In genomic region chr6:53819761-53820485, GRCm38 (mm10) we compare ENCODE assay signal across 8 mouse cellular contexts. TPM values are rescaled to one million over a fixed set of nuclear protein-coding genes. Genes with fewer than 3 reads are reported as not detected.
DNase-seq lines count a peak whose midpoint lies in the region; ATAC-seq and TF ChIP-seq lines count a peak whose summit lies in the region.

No protein-coding gene starts in this region.

- ATAC-seq in kidney, embryonic 14.5 days (ENCODE audit: low FRiP score, low TSS enrichment): no peak
- ATAC-seq in kidney, postnatal 0 days (replicated peaks; ENCODE audit: low FRiP score, low read depth): no peak
- ATAC-seq in stomach, embryonic 16.5 days (ENCODE audit: insufficient read depth, low FRiP score): 0 out of 2 replicates have a peak, but pooled peaks have one; percentile 2

- H3K4me2 ChIP-seq in kidney, embryonic 14.5 days (replicated peaks; ENCODE audit: low read depth, low read length): peak overlapping the region; percentile 85
- H3K4me2 ChIP-seq in kidney, postnatal 0 days (ENCODE audit: low read length): peak overlapping the region; percentile 67
- peak overlapping the region; percentile 90 for H3K4me2 ChIP-seq in stomach, embryonic 16.5 days (ENCODE audit: low read depth, low read length)

- peak overlapping the region; percentile 72 for H3K4me3 ChIP-seq in kidney, embryonic 14.5 days (ENCODE audit: low read length)
- peak overlapping the region; percentile 67 for H3K4me3 ChIP-seq in kidney, postnatal 0 days (replicated peaks; ENCODE audit: low read depth, low read length)
- H3K4me3 ChIP-seq in stomach, embryonic 16.5 days (replicated peaks; ENCODE audit: low read length): peak overlapping the region; percentile 61

- peak overlapping the region; percentile 95 for H3K9ac ChIP-seq in kidney, embryonic 14.5 days (ENCODE audit: low read depth, low read length)
- peak overlapping the region; percentile 89 for H3K9ac ChIP-seq in kidney, postnatal 0 days (ENCODE audit: low read depth, low read length)
- H3K9ac ChIP-seq in stomach, embryonic 16.5 days (ENCODE audit: low read length): peak overlapping the region; percentile 77

- TF ChIP-seq CTCF in brain, embryonic 14.5 days (IDR thresholded peaks at IDR 0.05; ENCODE audit: borderline replicate concordance, extremely low read depth, insufficient read depth, insufficient read length): no peak
- no peak for TF ChIP-seq CTCF in kidney, postnatal 0 days (IDR thresholded peaks at IDR 0.05; ENCODE audit: low read depth)

- no peaks in the 10 kb centered on the region for H3K9me3 ChIP-seq in kidney, embryonic 14.5 days (ENCODE audit: control insufficient read depth, low read length)
- no peaks in the 10 kb centered on the region for H3K9me3 ChIP-seq in kidney, postnatal 0 days (replicated peaks; ENCODE audit: low read length)
- no peaks in the 10 kb centered on the region for H3K9me3 ChIP-seq in stomach, embryonic 16.5 days (replicated peaks; ENCODE audit: control insufficient read depth, low read length)

- H3K4me1 ChIP-seq in kidney, embryonic 14.5 days (ENCODE audit: control insufficient read depth, insufficient read depth, low read length): peaks cover 18% of the 10 kb centered on the region
- H3K4me1 ChIP-seq in kidney, postnatal 0 days (replicated peaks; ENCODE audit: insufficient read depth, low read length): peaks cover 20% of the 10 kb centered on the region; the same call in 1 of the 2 replicates
- peaks cover 23% of the 10 kb centered on the region for H3K4me1 ChIP-seq in stomach, embryonic 16.5 days (ENCODE audit: control insufficient read depth, insufficient read depth, low read length)

- H3K27ac ChIP-seq in kidney, embryonic 14.5 days (ENCODE audit: low read depth, low read length): peak overlapping the region; percentile 98
- peak overlapping the region; percentile 96 for H3K27ac ChIP-seq in kidney, postnatal 0 days
- H3K27ac ChIP-seq in stomach, embryonic 16.5 days (ENCODE audit: low read length): peak overlapping the region; percentile 94

- peaks cover 12% of the 10 kb centered on the region; the same call in 1 of the 2 replicates for H3K36me3 ChIP-seq in kidney, embryonic 14.5 days (ENCODE audit: control insufficient read depth, insufficient read depth, low read length)
- H3K36me3 ChIP-seq in kidney, postnatal 0 days (ENCODE audit: insufficient read depth, low read length): 0 out of 2 replicates have a peak, but pooled peaks cover 5% of the 10 kb centered on the region
- H3K36me3 ChIP-seq in stomach, embryonic 16.5 days (ENCODE audit: control insufficient read depth, insufficient read depth, low read length): no peaks in the 10 kb centered on the region

- DNase-seq in kidney, adult 9 months: no peak
- DNase-seq in brain, embryonic 14.5 days (ENCODE audit: low read depth): peak; percentile 61
- peak; percentile 59 for DNase-seq in forelimb bud, embryonic 11.5 days (ENCODE audit: low read depth, low spot score)
- DNase-seq in kidney, postnatal 0 days (ENCODE audit: low spot score): peak; percentile 40
- DNase-seq in lung, postnatal 36 days: peak; percentile 35
- no peak for DNase-seq in layer of hippocampus, adult 11-12 months (ENCODE audit: low spot score)

- under 1% methylated on average over 54 of the region's 64 CpGs for WGBS in kidney, embryonic 14.5 days
- WGBS in kidney, postnatal 0 days: under 1% methylated on average over 64 of the region's 64 CpGs
- WGBS in stomach, embryonic 16.5 days: under 1% methylated on average over 64 of the region's 64 CpGs

- TF ChIP-seq POLR2A in brain, embryonic 14.5 days (IDR thresholded peaks at IDR 0.05; ENCODE audit: borderline replicate concordance, extremely low read depth, insufficient read depth, insufficient read length, poor library complexity, severe bottlenecking): 0 out of 2 replicates have a peak, but pooled peaks have one; percentile 14

- H3K27me3 ChIP-seq in kidney, embryonic 14.5 days (ENCODE audit: control insufficient read depth, insufficient read depth, low read length): peaks cover 2% of the 10 kb centered on the region; the same call in 1 of the 2 replicates
- H3K27me3 ChIP-seq in kidney, postnatal 0 days (ENCODE audit: insufficient read depth, low read length): peaks cover 5% of the 10 kb centered on the region; the same call in 1 of the 2 replicates
- H3K27me3 ChIP-seq in stomach, embryonic 16.5 days (ENCODE audit: control insufficient read depth, insufficient read depth, low read length): peaks cover 4% of the 10 kb centered on the region; the same call in 1 of the 2 replicates

RNA-seq across cellular contexts. Expression of gene Tril, which starts 0.7 kb away (rescaled TPM):
- 65.5 and 94.9 TPM in 2 replicates for polyA plus RNA-seq in kidney, embryonic 14.5 days (2014; fragmentation: Nextera tagmentation; extraction: Ambion mirVana)
- polyA plus RNA-seq in brain, embryonic 14.5 days (2012; rRNA removed): 8.0 and 15.5 TPM in 2 replicates
- polyA plus RNA-seq in kidney, postnatal 0 days (2015; fragmentation: Nextera tagmentation; extraction: Ambion mirVana): 76.7 and 77.7 TPM in 2 replicates
- 18.3 and 19.6 TPM in 2 replicates for polyA plus RNA-seq in stomach, embryonic 16.5 days (2015; fragmentation: Nextera tagmentation; extraction: Ambion mirVana)

Comparison
In these comparisons a context has a peak if more than half of its experiments do, and no peak if none do; other contexts are left out.
1. DNase-seq: peak in brain, embryonic 14.5 days (single experiment), forelimb bud, embryonic 11.5 days (single experiment), kidney, postnatal 0 days (single experiment) and lung, postnatal 36 days (single experiment); none in kidney, adult 9 months (single experiment) and layer of hippocampus, adult 11-12 months (single experiment).
2. Peak in every context shown above with its lines, with median percentiles within 50 percentile points of each other: H3K27ac ChIP-seq, H3K4me2 ChIP-seq, H3K4me3 ChIP-seq and H3K9ac ChIP-seq.